Mouse (Mus musculus) bone marrow macrophage, adult 2 months (primary cell): ENCODE data around the gene Tbc1d10b. TPM values are rescaled to one million over a fixed set of nuclear protein-coding genes. Genes with fewer than 3 reads are reported as not detected.

Experiments
- H3K27ac ChIP-seq: 2 replicates; pipeline ENCODE4 v1.5.1; 2012; ENCODE audit warnings: low read depth, low read length; ENCODE audit not compliant: insufficient read depth
- H3K4me1 ChIP-seq: 2 replicates; pipeline ENCODE4 v1.6.1; 2012; ENCODE audit warnings: low read length; ENCODE audit not compliant: control insufficient read depth, insufficient read depth
- H3K4me3 ChIP-seq: 2 replicates; pipeline ENCODE4 v1.5.1; 2012; ENCODE audit warnings: mild to moderate bottlenecking, low read length, moderate library complexity; ENCODE audit not compliant: insufficient read depth
- CTCF ChIP-seq: IDR thresholded peaks from 2 replicates; pipeline ENCODE4 v1.5.1; 2012; ENCODE audit warnings: low read depth, mild to moderate bottlenecking, low read length, moderate library complexity
- POLR2A ChIP-seq: IDR thresholded peaks from 2 replicates; pipeline ENCODE4 v1.6.1; 2012; ENCODE audit warnings: mild to moderate bottlenecking, low read depth, low read length, borderline replicate concordance
- polyA plus RNA-seq: library from polyadenylated mRNA; stranded (reverse); fragments of >200 nt; gene quantifications from 2 replicates; pipeline ENCODE4 v1.2.4, GENCODE M21; 2012; ENCODE audit not compliant: missing spikeins, insufficient read depth, insufficient read length

Tbc1d10b gene
- polyA plus RNA-seq, 1 experiment, result 71.7 TPM

- Histone ChIP-seq H3K4me1 (peaks cover 10% of the 10 kb centered on the region), H3K4me3 (no peak overlapping the region), H3K27ac (no peak overlapping the region)
- no peak for TF ChIP-seq CTCF
- no peak for TF ChIP-seq POLR2A
Measured at GRCm38 (mm10) chr7:127225147-127225995, 17.1 kb upstream of the Tbc1d10b start.

- TF ChIP-seq POLR2A, result no peak
- TF ChIP-seq CTCF, result no peak
- Histone ChIP-seq H3K27ac (no peak overlapping the region), H3K4me3 (no peak overlapping the region), H3K4me1 (peaks cover 3% of the 10 kb centered on the region)
Measured at GRCm38 (mm10) chr7:127224616-127225015, 16.3 kb upstream of the Tbc1d10b start.

- TF ChIP-seq CTCF (no peak), POLR2A (no peak)
- no peak overlapping the region for H3K27ac ChIP-seq
- H3K4me3 ChIP-seq, result no peak overlapping the region
- no peaks in the 10 kb centered on the region for H3K4me1 ChIP-seq
Measured at GRCm38 (mm10) chr7:127223515-127224478, 15.5 kb upstream of the Tbc1d10b start.

- Histone ChIP-seq H3K27ac (no peak overlapping the region), H3K4me1 (no peaks in the 10 kb centered on the region), H3K4me3 (no peak overlapping the region)
- TF ChIP-seq CTCF, result no peak
Measured at GRCm38 (mm10) chr7:127223106-127223505, 14.8 kb upstream of the Tbc1d10b start.

GRCm38 (mm10) chr7:127220440-127220839 is 12.2 kb upstream of the Tbc1d10b start:
- Histone ChIP-seq H3K4me1 (no peaks in the 10 kb centered on the region), H3K4me3 (no peak overlapping the region), H3K27ac (no peak overlapping the region)
- TF ChIP-seq CTCF, result no peak
- no peak for TF ChIP-seq POLR2A

- no peaks in the 10 kb centered on the region for H3K4me1 ChIP-seq
- no peak overlapping the region for H3K4me3 ChIP-seq
- no peak overlapping the region for H3K27ac ChIP-seq
- no peak for TF ChIP-seq CTCF
- TF ChIP-seq POLR2A, result no peak
Measured at GRCm38 (mm10) chr7:127218670-127219069, 10.4 kb upstream of the Tbc1d10b start.

GRCm38 (mm10) chr7:127217901-127218642 is 9.8 kb upstream of the Tbc1d10b start:
- H3K4me1 ChIP-seq, result peaks cover 3% of the 10 kb centered on the region; the same call in 1 of the 2 replicates
- no peak overlapping the region for H3K27ac ChIP-seq
- TF ChIP-seq POLR2A (no peak), CTCF (no peak)
- no peak overlapping the region for H3K4me3 ChIP-seq

GRCm38 (mm10) chr7:127217475-127217874 is 9.2 kb upstream of the Tbc1d10b start:
- TF ChIP-seq POLR2A (no peak), CTCF (no peak)
- H3K27ac ChIP-seq, result no peak overlapping the region
- H3K4me1 ChIP-seq, result peaks cover 3% of the 10 kb centered on the region; the same call in 1 of the 2 replicates
- no peak overlapping the region for H3K4me3 ChIP-seq

- TF ChIP-seq CTCF (no peak), POLR2A (no peak)
- Histone ChIP-seq H3K27ac (no peak overlapping the region), H3K4me1 (peaks cover 3% of the 10 kb centered on the region; the same call in 1 of the 2 replicates), H3K4me3 (no peak overlapping the region)
Measured at GRCm38 (mm10) chr7:127216307-127216706, 8.0 kb upstream of the Tbc1d10b start.
